Mouse (Mus musculus) cortical plate, adult 2 months (tissue): Measurements from ENCODE around the gene Napa.

Experiments
- CTCF ChIP-seq: fragments of 200-500 bp; IDR thresholded peaks from 2 replicates; pipeline ENCODE4 v1.5.1; 2011; ENCODE audit warnings: mild to moderate bottlenecking, control low read depth, low read length; ENCODE audit not compliant: insufficient read depth; ENCODE audit errors: extremely low read depth
- POLR2A ChIP-seq: fragments of 200-500 bp; IDR thresholded peaks from 2 replicates; pipeline ENCODE4 v1.6.1; 2011; ENCODE audit warnings: mild to moderate bottlenecking, low read length, control low read depth; ENCODE audit not compliant: insufficient read depth; ENCODE audit errors: extremely low read depth

GRCm38 (mm10) chr7:16099901-16100300 is 1.6 kb downstream of the Napa start:
- TF ChIP-seq POLR2A (no peak), CTCF (no peak)
